Mouse (Mus musculus) forebrain, embryonic 16.5 days (tissue): ENCODE data around the gene Mc1r. TPM values are rescaled to one million over a fixed set of nuclear protein-coding genes. Genes with fewer than 3 reads are reported as not detected.

Experiments
- ATAC-seq: fragments of 200-750 bp; cut with Nextera tagmentation; 2 replicates; pipeline ENCODE4 v1.8.0; 2017; ENCODE audit warnings: mild to moderate bottlenecking, moderate library complexity
- H3K27ac ChIP-seq: fragments of 300-500 bp; sonication (generic); 2 replicates; pipeline ENCODE4 v1.5.1; 2014; ENCODE audit warnings: low read length, control low read depth
- H3K27me3 ChIP-seq: fragments of 300-500 bp; sonication (generic); replicated peaks from 2 replicates; pipeline ENCODE4 v1.6.1; 2014; ENCODE audit warnings: low read length; ENCODE audit not compliant: control insufficient read depth, insufficient read depth
- H3K36me3 ChIP-seq: fragments of 300-500 bp; sonication (generic); 2 replicates; pipeline ENCODE4 v1.6.1; 2014; ENCODE audit not compliant: control insufficient read depth, insufficient read depth
- H3K4me1 ChIP-seq: fragments of 300-500 bp; sonication (generic); replicated peaks from 2 replicates; pipeline ENCODE4 v1.6.1; 2014; ENCODE audit warnings: low read length; ENCODE audit not compliant: control insufficient read depth, insufficient read depth
- H3K4me2 ChIP-seq: fragments of 300-500 bp; sonication (generic); 2 replicates; pipeline ENCODE4 v1.6.1; 2014; ENCODE audit warnings: mild to moderate bottlenecking, low read length, control low read depth
- H3K4me3 ChIP-seq: fragments of 300-500 bp; sonication (generic); replicated peaks from 2 replicates; pipeline ENCODE4 v1.5.1; 2014; ENCODE audit warnings: mild to moderate bottlenecking, low read length, control low read depth
- H3K9ac ChIP-seq: fragments of 300-500 bp; sonication (generic); replicated peaks from 2 replicates; pipeline ENCODE4 v1.6.1; 2014; ENCODE audit warnings: low read depth, low read length, control low read depth
- H3K9me3 ChIP-seq: fragments of 300-500 bp; sonication (generic); 2 replicates; pipeline ENCODE4 v1.6.1; 2016; ENCODE audit warnings: low read length; ENCODE audit not compliant: control insufficient read depth
- WGBS: fragments of 180-500 bp; shearing (Covaris S2); extraction: QIAGEN DNeasy Blood & Tissue Kit; methylation state at CpG from one replicate; pipeline ENCODE4 v1.1.7; 2014; 5-methylcytosine and 5-hydroxymethylcytosine counted together
- polyA plus RNA-seq: library from polyadenylated mRNA; unstranded; fragments of >200 nt; fragmentation: Nextera tagmentation; extraction: Ambion mirVana; gene quantifications from 2 replicates; pipeline ENCODE4 v1.2.1, GENCODE M21; 2015

Mc1r gene
- polyA plus RNA-seq, 1 experiment from 2014 or later: 0.09 TPM

DNA sequence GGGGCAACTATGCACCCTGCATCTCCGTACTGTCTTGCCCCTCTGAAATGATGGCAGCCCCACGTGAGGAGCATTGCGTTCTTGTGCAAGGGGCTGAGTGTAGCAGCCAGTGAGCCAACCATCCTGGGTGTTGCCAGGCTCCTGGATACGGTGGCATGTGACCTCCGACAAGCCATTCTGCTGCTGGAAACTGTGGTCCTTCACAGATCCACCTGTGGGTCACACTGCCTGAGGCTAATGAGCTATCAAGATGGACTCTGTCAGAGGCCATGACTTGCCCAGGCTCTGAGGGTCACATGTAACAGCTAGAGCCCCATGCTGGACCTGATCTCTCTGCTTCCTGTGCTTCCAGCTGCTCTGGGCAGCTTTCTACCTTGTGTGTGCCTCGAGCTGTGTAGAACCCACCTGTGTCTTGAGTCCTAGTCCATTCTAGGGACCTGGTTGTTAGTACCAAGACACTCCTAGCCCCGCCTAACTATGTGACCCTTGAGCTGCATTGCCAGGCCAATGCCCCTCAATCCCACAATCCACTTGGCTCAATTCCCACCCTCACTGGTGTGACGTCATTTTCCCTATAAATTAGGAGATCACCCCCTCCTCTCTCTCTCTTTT is 10.1 kb downstream of the Mc1r start:
- Histone ChIP-seq H3K9me3 (no peaks in the 10 kb centered on the region), H3K4me1 (peaks cover 21% of the 10 kb centered on the region), H3K27me3 (no peaks in the 10 kb centered on the region), H3K9ac (no peak overlapping the region), H3K4me3 (no peak overlapping the region), H3K4me2 (peak overlapping the region; percentile 31), H3K36me3 (peaks cover 28% of the 10 kb centered on the region), H3K27ac (no peak overlapping the region)
- 78% methylated on average over 8 of the region's 8 CpGs for WGBS
- no peak for ATAC-seq

- Histone ChIP-seq H3K4me3 (no peak overlapping the region), H3K9me3 (no peaks in the 10 kb centered on the region), H3K27ac (no peak overlapping the region), H3K36me3 (peaks cover 35% of the 10 kb centered on the region), H3K4me2 (no peak overlapping the region), H3K27me3 (no peaks in the 10 kb centered on the region), H3K9ac (no peak overlapping the region), H3K4me1 (peaks cover 20% of the 10 kb centered on the region)
- no peak for ATAC-seq
- 94% methylated on average over 4 of the region's 4 CpGs for WGBS
Measured at GRCm38 (mm10) chr8:123419711-123420110, 12.8 kb downstream of the Mc1r start.

DNA sequence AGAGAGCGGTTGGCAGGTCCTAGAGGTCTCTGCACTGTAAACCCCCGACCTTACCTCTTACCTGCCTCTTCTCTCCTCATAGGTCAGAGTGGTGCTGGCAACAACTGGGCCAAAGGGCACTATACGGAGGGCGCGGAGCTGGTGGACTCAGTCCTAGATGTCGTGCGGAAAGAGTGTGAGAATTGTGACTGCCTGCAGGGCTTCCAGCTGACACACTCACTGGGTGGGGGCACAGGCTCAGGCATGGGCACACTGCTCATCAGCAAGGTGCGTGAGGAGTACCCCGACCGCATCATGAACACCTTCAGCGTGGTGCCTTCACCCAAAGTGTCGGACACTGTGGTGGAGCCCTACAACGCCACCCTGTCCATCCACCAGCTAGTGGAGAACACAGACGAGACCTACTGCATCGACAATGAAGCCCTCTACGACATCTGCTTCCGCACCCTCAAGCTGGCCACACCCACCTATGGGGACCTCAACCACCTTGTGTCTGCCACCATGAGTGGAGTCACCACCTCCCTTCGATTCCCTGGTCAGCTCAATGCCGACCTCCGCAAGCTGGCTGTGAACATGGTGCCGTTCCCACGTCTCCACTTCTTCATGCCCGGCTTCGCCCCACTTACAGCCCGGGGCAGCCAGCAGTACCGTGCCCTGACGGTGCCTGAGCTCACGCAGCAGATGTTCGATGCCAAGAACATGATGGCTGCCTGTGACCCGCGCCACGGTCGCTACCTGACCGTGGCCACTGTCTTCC is 13.8 kb downstream of the Mc1r start:
- Histone ChIP-seq H3K4me3 (no peak overlapping the region), H3K4me2 (no peak overlapping the region), H3K36me3 (peaks cover 35% of the 10 kb centered on the region), H3K4me1 (peaks cover 19% of the 10 kb centered on the region), H3K9ac (no peak overlapping the region), H3K9me3 (no peaks in the 10 kb centered on the region), H3K27me3 (no peaks in the 10 kb centered on the region), H3K27ac (no peak overlapping the region)
- 0 out of 2 replicates have a peak, but pooled peaks have one; percentile 29 for ATAC-seq
- 93% methylated on average over 34 of the region's 34 CpGs for WGBS

GRCm38 (mm10) chr8:123421325-123421724 is 14.4 kb downstream of the Mc1r start:
- WGBS: 88% methylated on average over 19 of the region's 19 CpGs
- Histone ChIP-seq H3K27me3 (no peaks in the 10 kb centered on the region), H3K36me3 (peaks cover 35% of the 10 kb centered on the region), H3K4me2 (no peak overlapping the region), H3K9me3 (no peaks in the 10 kb centered on the region; the same call in 1 of the 2 replicates), H3K27ac (no peak overlapping the region), H3K4me3 (no peak overlapping the region), H3K9ac (no peak overlapping the region), H3K4me1 (peaks cover 14% of the 10 kb centered on the region)
- ATAC-seq: no peak

GRCm38 (mm10) chr8:123422056-123422780 is 15.3 kb downstream of the Mc1r start:
- Histone ChIP-seq H3K4me1 (peaks cover 5% of the 10 kb centered on the region), H3K4me2 (no peak overlapping the region), H3K36me3 (peaks cover 35% of the 10 kb centered on the region), H3K9me3 (peaks cover 5% of the 10 kb centered on the region; the same call in 1 of the 2 replicates), H3K9ac (no peak overlapping the region), H3K27ac (no peak overlapping the region), H3K4me3 (no peak overlapping the region), H3K27me3 (no peaks in the 10 kb centered on the region)
- ATAC-seq: peak; percentile 71
- WGBS: 17% methylated on average over 16 of the region's 17 CpGs

GRCm38 (mm10) chr8:123422781-123423159 is 15.9 kb downstream of the Mc1r start:
- H3K4me2 ChIP-seq: no peak overlapping the region
- WGBS: 27% methylated on average over 3 of the region's 3 CpGs
- H3K36me3 ChIP-seq: peaks cover 35% of the 10 kb centered on the region

DNA sequence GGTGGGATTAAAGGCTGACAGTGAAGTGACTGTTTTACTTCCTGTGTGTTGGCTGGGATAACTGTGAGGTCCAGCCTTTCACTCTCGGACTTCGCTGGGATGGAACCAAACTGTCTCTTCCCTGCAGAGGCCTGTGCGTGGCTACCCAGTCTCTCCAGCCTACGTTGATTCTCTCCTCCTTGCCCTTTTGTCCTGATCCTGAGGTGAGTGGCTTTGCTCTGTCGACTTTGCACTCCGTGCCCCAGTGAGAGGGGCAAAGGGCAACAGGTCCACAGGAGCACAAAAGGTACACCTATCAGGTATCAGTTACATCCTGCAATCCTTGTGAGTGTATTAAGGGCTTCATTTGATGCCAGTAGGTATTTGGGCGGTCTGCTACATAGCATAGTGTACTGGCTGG is 16.5 kb downstream of the Mc1r start, which contains the start of gene Def8:
TSS of gene Def8 (plus strand) at position 87 of the 400 bp plus-strand sequence.
- Histone ChIP-seq H3K27me3 (no peaks in the 10 kb centered on the region), H3K36me3 (peaks cover 31% of the 10 kb centered on the region), H3K27ac (no peak within 1 kb of the TSS), H3K4me1 (peaks cover 2% of the 10 kb centered on the region; the same call in 1 of the 2 replicates), H3K4me3 (no peak within 1 kb of the TSS), H3K9me3 (peaks cover 16% of the 10 kb centered on the region), H3K9ac (no peak within 1 kb of the TSS), H3K4me2 (no peak within 1 kb of the TSS)
- WGBS: 87% methylated on average over 7 of the region's 7 CpGs
- ATAC-seq: no peak

More at GRCm38 (mm10) chr8:123422781-123423159, 15.9 kb downstream of the Mc1r start:
- H3K27me3 ChIP-seq: no peaks in the 10 kb centered on the region
- H3K9ac ChIP-seq: no peak overlapping the region
- ATAC-seq: peak; percentile 21
- H3K4me3 ChIP-seq: no peak overlapping the region
- H3K4me1 ChIP-seq: peaks cover 2% of the 10 kb centered on the region; the same call in 1 of the 2 replicates
- H3K27ac ChIP-seq: no peak overlapping the region
- peaks cover 9% of the 10 kb centered on the region for H3K9me3 ChIP-seq

DNA sequence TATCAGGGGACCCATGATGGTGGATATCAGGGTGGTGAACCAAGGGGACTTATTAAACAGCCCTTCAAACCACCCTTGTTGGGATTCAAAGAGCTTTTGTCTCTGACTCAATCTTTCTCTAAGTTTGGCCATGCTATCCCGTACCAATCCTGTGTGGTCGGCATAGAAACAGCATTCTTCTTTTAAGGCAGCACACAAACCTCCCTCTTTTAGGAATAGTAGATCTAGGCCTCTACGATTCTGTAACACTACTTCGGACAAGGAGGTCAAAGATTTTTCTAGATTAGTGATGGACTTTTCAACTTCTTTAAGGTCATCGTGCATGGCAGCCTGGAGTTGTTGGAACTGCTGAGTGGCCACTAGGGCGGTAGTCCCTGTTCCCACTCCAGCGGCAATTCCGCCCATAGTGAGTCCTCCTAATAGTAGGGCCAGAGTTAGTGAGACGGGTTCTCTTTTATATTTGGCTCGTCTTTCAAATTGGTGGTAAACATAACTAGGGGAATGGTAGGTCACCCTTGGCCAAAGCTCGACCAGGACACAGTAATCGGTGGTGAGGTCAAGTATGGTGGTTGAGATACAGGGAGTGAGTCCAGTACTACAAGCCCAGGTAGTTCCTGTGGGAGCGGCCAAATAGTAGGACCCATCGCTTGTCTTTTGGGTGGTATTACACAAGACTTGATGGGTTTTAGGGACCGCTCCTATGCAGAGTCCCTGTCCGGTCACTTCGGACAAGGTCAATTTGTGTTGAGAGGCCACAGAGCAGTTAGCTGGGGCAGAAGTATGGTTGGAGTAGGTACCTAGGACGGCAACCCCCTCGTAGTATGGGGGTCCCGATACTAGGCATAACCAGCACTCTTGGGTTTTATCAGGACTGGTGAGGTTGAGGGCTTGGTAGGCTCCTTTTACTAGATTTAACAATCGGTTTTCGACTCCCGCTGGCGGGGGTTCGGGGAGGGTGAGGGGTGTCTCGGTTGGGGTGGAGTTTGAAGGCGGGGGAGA is 19.9 kb downstream of the Mc1r start:
- no peak overlapping the region for H3K4me3 ChIP-seq
- ATAC-seq: no peak
- H3K27me3 ChIP-seq: no peaks in the 10 kb centered on the region
- no peak overlapping the region for H3K9ac ChIP-seq
- no peak overlapping the region for H3K27ac ChIP-seq
- peaks cover 9% of the 10 kb centered on the region; the same call in 1 of the 2 replicates for H3K36me3 ChIP-seq
- WGBS: 97% methylated on average over 27 of the region's 27 CpGs
- peaks cover 2% of the 10 kb centered on the region; the same call in 1 of the 2 replicates for H3K4me1 ChIP-seq
- no peak overlapping the region for H3K4me2 ChIP-seq
- peaks cover 27% of the 10 kb centered on the region for H3K9me3 ChIP-seq
